Mouse (Mus musculus): Measurements from ENCODE around the gene Gdpd1. TPM values are rescaled to one million over a fixed set of nuclear protein-coding genes. Genes with fewer than 3 reads are reported as not detected.
A peak's percentile ranks its signal among the peaks of the same experiment; 100 is the strongest.

The Gdpd1 gene
- polyA plus RNA-seq, 1 experiment, result 34.6 TPM

- Histone ChIP-seq H3K4me1 (ENCODE audit: control insufficient read depth, insufficient read depth, low read length) (peaks cover 6% of the 10 kb centered on the region; the same call in 1 of the 2 replicates), H3K4me3 (ENCODE audit: insufficient read depth, low read length) (no peak overlapping the region), H3K27ac (ENCODE audit: insufficient read depth, low read length) (no peak overlapping the region)
- TF ChIP-seq CTCF (IDR thresholded peaks at IDR 0.05; ENCODE audit: extremely low read depth, insufficient read depth, low read length), result no peak
- TF ChIP-seq POLR2A (IDR thresholded peaks at IDR 0.05; ENCODE audit: extremely low read depth, insufficient read depth, low read length), result no peak
Measured at GRCm38 (mm10) chr11:86994791-86995624, 78.9 kb downstream of the Gdpd1 start.

GRCm38 (mm10) chr11:86994330-86994729, 79.5 kb downstream of the Gdpd1 start:
- Histone ChIP-seq H3K4me1 (ENCODE audit: control insufficient read depth, insufficient read depth, low read length) (peaks cover 7% of the 10 kb centered on the region; the same call in 1 of the 2 replicates), H3K27ac (ENCODE audit: insufficient read depth, low read length) (peak overlapping the region; percentile 70)
- TF ChIP-seq CTCF (IDR thresholded peaks at IDR 0.05; ENCODE audit: extremely low read depth, insufficient read depth, low read length) (no peak), POLR2A (IDR thresholded peaks at IDR 0.05; ENCODE audit: extremely low read depth, insufficient read depth, low read length) (no peak)

GRCm38 (mm10) chr11:86993041-86994037, 80.5 kb downstream of the Gdpd1 start, which contains the start of gene Ypel2:
Ypel2 (minus strand) TSS chr11:86993707.
- H3K4me1 ChIP-seq (ENCODE audit: control insufficient read depth, insufficient read depth, low read length), result peaks cover 7% of the 10 kb centered on the region; the same call in 1 of the 2 replicates
- peak within 1 kb of the TSS; percentile 98 for H3K27ac ChIP-seq (ENCODE audit: insufficient read depth, low read length)
- no peak for TF ChIP-seq CTCF (IDR thresholded peaks at IDR 0.05; ENCODE audit: extremely low read depth, insufficient read depth, low read length)
- peak; percentile 68; the same call in 1 of the 2 replicates for TF ChIP-seq POLR2A (IDR thresholded peaks at IDR 0.05; ENCODE audit: extremely low read depth, insufficient read depth, low read length)
- peak within 1 kb of the TSS; percentile 97 for H3K4me3 ChIP-seq (ENCODE audit: insufficient read depth, low read length)

More at GRCm38 (mm10) chr11:86994330-86994729, 79.5 kb downstream of the Gdpd1 start:
- H3K4me3 ChIP-seq (ENCODE audit: insufficient read depth, low read length), result peak overlapping the region; percentile 97; the same call in 1 of the 2 replicates

GRCm38 (mm10) chr11:86992461-86992988, 81.3 kb downstream of the Gdpd1 start:
- H3K4me3 ChIP-seq (ENCODE audit: insufficient read depth, low read length), result peak overlapping the region; percentile 97
- peaks cover 7% of the 10 kb centered on the region; the same call in 1 of the 2 replicates for H3K4me1 ChIP-seq (ENCODE audit: control insufficient read depth, insufficient read depth, low read length)
- TF ChIP-seq POLR2A (IDR thresholded peaks at IDR 0.05; ENCODE audit: extremely low read depth, insufficient read depth, low read length) (no peak), CTCF (IDR thresholded peaks at IDR 0.05; ENCODE audit: extremely low read depth, insufficient read depth, low read length) (no peak)
- peak overlapping the region; percentile 98 for H3K27ac ChIP-seq (ENCODE audit: insufficient read depth, low read length)

- TF ChIP-seq CTCF (IDR thresholded peaks at IDR 0.05; ENCODE audit: extremely low read depth, insufficient read depth, low read length), result no peak
- no peak for TF ChIP-seq POLR2A (IDR thresholded peaks at IDR 0.05; ENCODE audit: extremely low read depth, insufficient read depth, low read length)
- peak overlapping the region; percentile 97; the same call in 1 of the 2 replicates for H3K4me3 ChIP-seq (ENCODE audit: insufficient read depth, low read length)
- H3K27ac ChIP-seq (ENCODE audit: insufficient read depth, low read length), result no peak overlapping the region
- H3K4me1 ChIP-seq (ENCODE audit: control insufficient read depth, insufficient read depth, low read length), result peaks cover 7% of the 10 kb centered on the region; the same call in 1 of the 2 replicates
Measured at GRCm38 (mm10) chr11:86991241-86991640, 82.6 kb downstream of the Gdpd1 start.

GRCm38 (mm10) chr11:86990309-86990708, 83.6 kb downstream of the Gdpd1 start:
- TF ChIP-seq POLR2A (IDR thresholded peaks at IDR 0.05; ENCODE audit: extremely low read depth, insufficient read depth, low read length), result no peak
- TF ChIP-seq CTCF (IDR thresholded peaks at IDR 0.05; ENCODE audit: extremely low read depth, insufficient read depth, low read length), result no peak
- H3K4me1 ChIP-seq (ENCODE audit: control insufficient read depth, insufficient read depth, low read length), result peaks cover 7% of the 10 kb centered on the region; the same call in 1 of the 2 replicates
- peak overlapping the region; percentile 61; the same call in 1 of the 2 replicates for H3K27ac ChIP-seq (ENCODE audit: insufficient read depth, low read length)
- peak overlapping the region; percentile 34 for H3K4me3 ChIP-seq (ENCODE audit: insufficient read depth, low read length)

GRCm38 (mm10) chr11:86984990-86985389, 88.9 kb downstream of the Gdpd1 start:
- no peak overlapping the region for H3K4me3 ChIP-seq (ENCODE audit: insufficient read depth, low read length)
- H3K4me1 ChIP-seq (ENCODE audit: control insufficient read depth, insufficient read depth, low read length), result peaks cover 2% of the 10 kb centered on the region; the same call in 1 of the 2 replicates
- H3K27ac ChIP-seq (ENCODE audit: insufficient read depth, low read length), result no peak overlapping the region
- no peak for TF ChIP-seq CTCF (IDR thresholded peaks at IDR 0.05; ENCODE audit: extremely low read depth, insufficient read depth, low read length)
- TF ChIP-seq POLR2A (IDR thresholded peaks at IDR 0.05; ENCODE audit: extremely low read depth, insufficient read depth, low read length), result no peak

Other genes starting within 250 kb of the Gdpd1 start
- 27.6 and 32.6 TPM in 2 replicates for gene Ypel2, start 80.4 kb downstream of the Gdpd1 start, polyA plus RNA-seq (2012; rRNA removed)
- gene Smg8, start 12.7 kb upstream of the Gdpd1 start, polyA plus RNA-seq (2012; rRNA removed), result 10.2 and 10.6 TPM in 2 replicates
- 0.38 and 0.69 TPM in 2 replicates for gene Prr11, start 34.6 kb upstream of the Gdpd1 start, polyA plus RNA-seq (2012; rRNA removed)
- 13.9 and 14.8 TPM in 2 replicates for gene Ska2, start 35.2 kb upstream of the Gdpd1 start, polyA plus RNA-seq (2012; rRNA removed)
- gene Trim37, start 53.0 kb upstream of the Gdpd1 start, polyA plus RNA-seq (2012; rRNA removed), result 152 and 156 TPM in 2 replicates

Data from cortical plate, adult 2 months (tissue).